Mouse (Mus musculus) testis, postnatal 10 days (tissue): Measurements from ENCODE around the gene Pate1.

Source experiments
- DNase-seq: peaks from one replicate; pipeline ENCODE4 v3.0.0; 2021; ENCODE audit warnings: low spot score

Pate1 gene

GRCm38 (mm10) chr9:35687013-35687412, at the start of gene Pate1:
Gene Pate1 (minus strand): TSS chr9:35687390.
- DNase-seq, result no peak

GRCm38 (mm10) chr9:35707265-35707664, 20.1 kb upstream of the Pate1 start:
- no peak for DNase-seq

- DNase-seq, result no peak
Observed at GRCm38 (mm10) chr9:35691924-35692323, 4.7 kb upstream of the Pate1 start.

- DNase-seq, result no peak
Observed at GRCm38 (mm10) chr9:35673557-35673956, 13.6 kb downstream of the Pate1 start.

GRCm38 (mm10) chr9:35648102-35648501, 39.1 kb downstream of the Pate1 start, which contains the start of gene Pate3:
Gene Pate3 (minus strand): TSS chr9:35648202.
- DNase-seq, result no peak
